Mouse (Mus musculus) lung, postnatal 0 days (tissue): ENCODE measurements around the gene Susd6. TPM values are rescaled to one million over a fixed set of nuclear protein-coding genes. Genes with fewer than 3 reads are reported as not detected.

Experiments used
- ATAC-seq: fragments of 200-750 bp; cut with Nextera tagmentation; 2 replicates; pipeline ENCODE4 v1.8.0; 2017; ENCODE audit warnings: moderate library complexity
- DNase-seq: peaks from one replicate; pipeline ENCODE4 v3.0.0-alpha.2; 2016; ENCODE audit warnings: low spot score
- H3K27ac ChIP-seq: fragments of 300-500 bp; sonication (generic); 2 replicates; pipeline ENCODE4 v1.5.1; 2014; ENCODE audit warnings: antibody characterized with exemption, mild to moderate bottlenecking, low read length, mixed read lengths
- H3K27me3 ChIP-seq: fragments of 300-500 bp; sonication (generic); replicated peaks from 2 replicates; pipeline ENCODE4 v1.6.1; 2014; ENCODE audit warnings: low read length, mixed read lengths; ENCODE audit not compliant: insufficient read depth
- H3K36me3 ChIP-seq: fragments of 300-500 bp; sonication (generic); 2 replicates; pipeline ENCODE4 v1.6.1; 2014; ENCODE audit warnings: low read length, mixed read lengths; ENCODE audit not compliant: insufficient read depth
- H3K4me1 ChIP-seq: fragments of 300-500 bp; sonication (generic); 2 replicates; pipeline ENCODE4 v1.6.1; 2014; ENCODE audit warnings: antibody characterized with exemption, low read depth, low read length, mixed read lengths; ENCODE audit not compliant: insufficient read depth
- H3K4me2 ChIP-seq: fragments of 300-500 bp; sonication (generic); replicated peaks from 2 replicates; pipeline ENCODE4 v1.6.1; 2014; ENCODE audit warnings: low read depth, mild to moderate bottlenecking, low read length, moderate library complexity, mixed read lengths
- H3K4me3 ChIP-seq: fragments of 300-500 bp; sonication (generic); 2 replicates; pipeline ENCODE4 v1.5.1; 2014; ENCODE audit warnings: low read depth, low read length
- H3K9ac ChIP-seq: fragments of 300-500 bp; sonication (generic); replicated peaks from 2 replicates; pipeline ENCODE4 v1.6.1; 2014; ENCODE audit warnings: low read depth, mild to moderate bottlenecking
- H3K9me3 ChIP-seq: fragments of 300-500 bp; sonication (generic); 2 replicates; pipeline ENCODE4 v1.6.1; 2016; ENCODE audit warnings: low read length, mixed read lengths
- CTCF ChIP-seq: IDR thresholded peaks from 2 replicates; pipeline ENCODE4 v1.5.1; 2016; ENCODE audit warnings: antibody characterized with exemption, mild to moderate bottlenecking
- EP300 ChIP-seq: IDR thresholded peaks from 2 replicates; pipeline ENCODE4 v1.6.1; 2016; ENCODE audit warnings: antibody characterized with exemption, mild to moderate bottlenecking, control low read depth
- WGBS: fragments of 180-500 bp; shearing (Covaris S2); extraction: QIAGEN DNeasy Blood & Tissue Kit; methylation state at CpG from one replicate; pipeline ENCODE4 v1.1.7; 2014; 5-methylcytosine and 5-hydroxymethylcytosine counted together
- polyA plus RNA-seq: library from polyadenylated mRNA; unstranded; fragments of >200 nt; fragmentation: Nextera tagmentation; extraction: Ambion mirVana; gene quantifications from 2 replicates; pipeline ENCODE4 v1.2.1, GENCODE M21; 2015

Gene Susd6
- polyA plus RNA-seq, 1 experiment from 2014 or later, result 26.5 TPM

GRCm38 (mm10) chr12:80924205-80924604 lies 133.9 kb downstream of the Susd6 start:
- Histone ChIP-seq H3K4me1 (no peaks in the 10 kb centered on the region; the same call in 1 of the 2 replicates), H3K9ac (no peak overlapping the region), H3K4me3 (no peak overlapping the region), H3K9me3 (no peaks in the 10 kb centered on the region), H3K4me2 (no peak overlapping the region; the same call in 1 of the 2 replicates), H3K27me3 (no peaks in the 10 kb centered on the region), H3K27ac (no peak overlapping the region), H3K36me3 (no peaks in the 10 kb centered on the region)
- WGBS, result 45% methylated on average over 3 of the region's 3 CpGs
- no peak for TF ChIP-seq CTCF
- TF ChIP-seq EP300, result no peak
- peak; percentile 80 for DNase-seq
- peak; percentile 89 for ATAC-seq

DNA sequence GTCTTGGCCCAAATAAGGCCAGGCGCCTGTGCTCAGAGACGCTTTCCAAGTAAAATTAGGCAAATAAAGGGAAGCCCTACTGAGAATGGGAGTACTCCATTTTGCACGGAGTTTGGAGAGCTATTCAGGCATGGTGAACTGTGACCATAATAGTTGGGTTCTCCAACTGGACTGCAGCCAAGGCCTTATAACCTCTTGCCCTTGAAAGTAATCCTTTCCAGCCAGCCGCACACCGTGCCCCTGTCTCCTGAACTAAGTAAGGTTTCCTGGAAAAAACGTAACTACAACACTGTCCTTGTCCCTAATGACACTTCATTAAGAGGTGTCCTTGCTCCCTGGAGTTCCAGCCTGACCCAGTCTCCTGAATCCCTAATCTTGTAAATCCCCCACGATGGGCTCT lies 135.6 kb downstream of the Susd6 start:
- Histone ChIP-seq H3K9ac (no peak overlapping the region), H3K4me1 (no peaks in the 10 kb centered on the region; the same call in 1 of the 2 replicates), H3K36me3 (no peaks in the 10 kb centered on the region), H3K4me3 (no peak overlapping the region), H3K4me2 (no peak overlapping the region), H3K9me3 (no peaks in the 10 kb centered on the region), H3K27me3 (no peaks in the 10 kb centered on the region), H3K27ac (no peak overlapping the region)
- no peak for TF ChIP-seq CTCF
- TF ChIP-seq EP300, result no peak
- 37% methylated on average over 7 of the region's 7 CpGs for WGBS
- DNase-seq (no peak), ATAC-seq (no peak)

DNA sequence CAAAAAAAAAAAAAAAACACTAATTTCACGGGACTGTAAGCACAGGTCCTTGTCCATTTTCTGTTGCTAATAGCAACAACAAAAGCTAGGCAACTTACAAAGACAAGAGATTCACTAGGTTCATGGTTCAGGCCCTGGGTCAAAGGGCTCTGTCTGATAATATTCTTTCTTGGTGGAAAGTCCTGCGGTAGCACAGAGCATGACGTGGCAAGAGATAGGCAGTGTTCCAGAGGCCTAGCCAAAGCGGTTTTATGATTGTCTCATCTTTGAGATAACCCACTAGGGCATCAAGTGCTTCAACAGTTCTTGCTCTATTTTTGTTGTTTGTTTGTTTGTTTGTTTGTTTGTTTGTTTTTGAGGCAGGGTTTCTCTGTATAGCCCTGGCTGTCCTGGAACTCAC lies 136.2 kb downstream of the Susd6 start:
- ATAC-seq, result no peak
- Histone ChIP-seq H3K27me3 (no peaks in the 10 kb centered on the region), H3K27ac (no peak overlapping the region), H3K4me2 (no peak overlapping the region), H3K9me3 (no peaks in the 10 kb centered on the region), H3K4me3 (no peak overlapping the region), H3K36me3 (no peaks in the 10 kb centered on the region), H3K4me1 (no peaks in the 10 kb centered on the region; the same call in 1 of the 2 replicates), H3K9ac (no peak overlapping the region)
- 88% methylated on average over 4 of the region's 4 CpGs for WGBS
- TF ChIP-seq EP300 (no peak), CTCF (no peak)
- no peak for DNase-seq

DNA sequence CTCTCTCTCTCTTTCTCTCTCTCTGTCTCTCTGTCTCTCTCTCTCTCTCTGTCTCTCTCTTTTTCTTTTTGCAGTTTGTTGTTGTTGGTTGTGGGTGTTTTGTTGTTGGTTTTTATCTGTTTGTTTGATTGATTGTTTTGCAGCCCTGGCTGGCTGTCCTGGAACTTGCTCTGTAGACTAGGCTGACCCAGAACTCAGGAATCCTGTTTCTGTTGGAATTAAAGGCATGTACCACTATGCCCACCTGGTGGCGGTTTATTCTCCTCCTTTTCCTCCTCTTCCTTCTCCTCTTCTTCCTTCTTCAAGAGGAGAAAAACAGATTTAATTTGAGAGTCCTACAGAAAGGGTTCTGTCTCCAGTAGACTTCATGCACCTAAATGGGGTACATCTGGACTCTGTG lies 137.2 kb downstream of the Susd6 start:
- Histone ChIP-seq H3K27ac (no peak overlapping the region), H3K4me2 (no peak overlapping the region), H3K27me3 (no peaks in the 10 kb centered on the region), H3K4me1 (no peaks in the 10 kb centered on the region; the same call in 1 of the 2 replicates), H3K36me3 (no peaks in the 10 kb centered on the region), H3K9me3 (no peaks in the 10 kb centered on the region), H3K9ac (no peak overlapping the region), H3K4me3 (no peak overlapping the region)
- no peak for TF ChIP-seq EP300
- no peak for TF ChIP-seq CTCF
- WGBS, result 89% methylated on average over 1 of the region's 1 CpGs
- ATAC-seq (no peak), DNase-seq (no peak)

- Histone ChIP-seq H3K36me3 (no peaks in the 10 kb centered on the region), H3K27me3 (no peaks in the 10 kb centered on the region), H3K27ac (no peak overlapping the region), H3K4me2 (no peak overlapping the region), H3K9me3 (no peaks in the 10 kb centered on the region), H3K4me3 (no peak overlapping the region), H3K4me1 (no peaks in the 10 kb centered on the region), H3K9ac (no peak overlapping the region)
- WGBS, result 64% methylated on average over 3 of the region's 3 CpGs
- ATAC-seq (no peak), DNase-seq (no peak)
- TF ChIP-seq EP300 (no peak), CTCF (no peak)
These were observed 138.6 kb downstream of the Susd6 start for GRCm38 (mm10) chr12:80928881-80929280.

DNA sequence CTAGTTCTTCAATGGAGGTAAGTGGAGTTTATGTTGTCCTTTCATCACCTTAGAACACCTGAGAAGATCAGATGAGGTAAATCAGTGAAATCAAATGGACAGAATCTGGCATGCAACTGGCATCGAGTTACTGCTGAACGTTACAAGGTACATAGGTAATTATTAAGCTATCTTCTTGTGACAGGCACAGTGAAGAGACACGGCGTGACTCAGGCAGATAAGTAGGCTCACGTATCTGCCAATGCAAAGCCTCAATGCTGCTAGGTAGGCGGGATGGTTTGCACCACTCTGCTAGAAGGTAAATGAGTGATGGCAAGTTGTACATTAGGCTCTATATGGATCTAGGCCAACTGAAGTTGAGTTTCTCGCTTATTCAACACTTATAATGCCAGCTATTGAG lies 139.8 kb downstream of the Susd6 start:
- Histone ChIP-seq H3K4me3 (no peak overlapping the region), H3K36me3 (no peaks in the 10 kb centered on the region), H3K27ac (no peak overlapping the region), H3K4me2 (no peak overlapping the region), H3K9me3 (no peaks in the 10 kb centered on the region), H3K4me1 (no peaks in the 10 kb centered on the region), H3K9ac (no peak overlapping the region), H3K27me3 (no peaks in the 10 kb centered on the region)
- WGBS, result 60% methylated on average over 7 of the region's 7 CpGs
- ATAC-seq (no peak), DNase-seq (no peak)
- no peak for TF ChIP-seq CTCF
- no peak for TF ChIP-seq EP300

Other genes starting within 250 kb of the Susd6 start
- gene Slc39a9, start 146.6 kb upstream of the Susd6 start, polyA plus RNA-seq, result 14.9 and 16.6 TPM in 2 replicates
- gene Erh, start 146.2 kb upstream of the Susd6 start, polyA plus RNA-seq, result 104 and 122 TPM in 2 replicates
- gene Plekhd1, start 97.9 kb upstream of the Susd6 start, polyA plus RNA-seq, result 10.4 and 11.6 TPM in 2 replicates
- 0.02 TPM in 1 of 2 replicates, not detected in the other for gene Ccdc177, start 29.8 kb upstream of the Susd6 start, polyA plus RNA-seq
- 442 and 529 TPM in 2 replicates for gene Srsf5, start 155.0 kb downstream of the Susd6 start, polyA plus RNA-seq
- 0.47 and 0.57 TPM in 2 replicates for gene Slc10a1, start 178.2 kb downstream of the Susd6 start, polyA plus RNA-seq
- 0.19 and 0.45 TPM in 2 replicates for gene Smoc1, start 236.3 kb downstream of the Susd6 start, polyA plus RNA-seq